27 mouse cellular contexts compared by ENCODE assay signal in the genomic region with DNA sequence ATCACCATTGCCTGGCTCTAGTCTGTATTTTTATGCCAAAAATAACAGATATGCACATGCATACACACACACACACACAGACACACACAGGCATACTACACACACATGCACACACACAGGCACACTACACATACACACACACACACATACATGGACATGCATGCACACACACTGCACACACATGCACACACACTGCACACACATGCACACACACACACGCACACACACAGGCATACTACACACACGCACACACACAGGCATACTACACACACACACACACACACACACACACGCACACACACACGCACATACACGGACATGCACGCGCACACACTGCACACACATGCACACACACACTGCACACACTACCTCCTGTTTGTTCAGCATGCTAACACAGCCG.
"Had no signal": no experiment of that assay in that cellular context is flagged by ENCODE, and none has a peak within 500 bp of the region (broad histone marks: within the 10 kb centered on the region; RNA-seq: fewer than 3 reads in every experiment).

No protein-coding gene starts in this region.

- H3K4me1 ChIP-seq: embryonic facial prominence, embryonic 12.5 days; embryonic facial prominence, embryonic 13.5 days; embryonic facial prominence, embryonic 15.5 days; forebrain, embryonic 13.5 days; forebrain, embryonic 15.5 days had no signal

- H3K27me3 ChIP-seq: embryonic facial prominence, embryonic 12.5 days; embryonic facial prominence, embryonic 13.5 days; embryonic facial prominence, embryonic 15.5 days; forebrain, embryonic 12.5 days; forebrain, embryonic 13.5 days; forebrain, embryonic 15.5 days had no signal

- H3K9me3 ChIP-seq: embryonic facial prominence, embryonic 10.5 days; embryonic facial prominence, embryonic 12.5 days; embryonic facial prominence, embryonic 13.5 days; embryonic facial prominence, embryonic 15.5 days; forebrain, embryonic 10.5 days; forebrain, embryonic 12.5 days; forebrain, embryonic 13.5 days; forebrain, embryonic 15.5 days had no signal

- H3K36me3 ChIP-seq: embryonic facial prominence, embryonic 10.5 days; embryonic facial prominence, embryonic 12.5 days; embryonic facial prominence, embryonic 13.5 days; embryonic facial prominence, embryonic 15.5 days; forebrain, embryonic 10.5 days; forebrain, embryonic 12.5 days; forebrain, embryonic 15.5 days had no signal

- H3K9ac ChIP-seq: embryonic facial prominence, embryonic 12.5 days; embryonic facial prominence, embryonic 13.5 days; embryonic facial prominence, embryonic 15.5 days; forebrain, embryonic 12.5 days; forebrain, embryonic 13.5 days; forebrain, embryonic 15.5 days; forebrain, postnatal 0 days had no signal

- ATAC-seq: forebrain, embryonic 13.5 days; forebrain, embryonic 14.5 days; forebrain, embryonic 15.5 days; forebrain, embryonic 16.5 days; forebrain, postnatal 0 days had no signal

- H3K4me2 ChIP-seq: embryonic facial prominence, embryonic 12.5 days; embryonic facial prominence, embryonic 13.5 days; embryonic facial prominence, embryonic 15.5 days; forebrain, embryonic 12.5 days; forebrain, embryonic 13.5 days; forebrain, embryonic 15.5 days had no signal

- DNase-seq: cerebellum, adult 9-10 months; cerebellum, adult 9-11 months; cerebellum, postnatal 10 days; cerebellum, postnatal 14 days; cerebellum, postnatal 25 days; cerebellum, postnatal 36 days; embryo, embryonic 11 days; forebrain, postnatal 0 days; gastrocnemius, adult 2 months; gastrocnemius, postnatal 10 days; gastrocnemius, postnatal 14 days; gastrocnemius, postnatal 25 days; gastrocnemius, postnatal 36 days; heart, adult 11 months; heart, adult 18-20 months; heart, adult 2 months had no signal

- H3K4me3 ChIP-seq: embryonic facial prominence, embryonic 10.5 days; embryonic facial prominence, embryonic 12.5 days; embryonic facial prominence, embryonic 13.5 days; embryonic facial prominence, embryonic 15.5 days; erythroblast, embryonic 14.5 days; forebrain, embryonic 10.5 days; forebrain, embryonic 12.5 days; forebrain, embryonic 13.5 days; forebrain, embryonic 15.5 days; gastrocnemius, adult 2 months; heart, adult 2 months had no signal

- H3K27ac ChIP-seq: embryonic facial prominence, embryonic 10.5 days; embryonic facial prominence, embryonic 12.5 days; embryonic facial prominence, embryonic 13.5 days; embryonic facial prominence, embryonic 15.5 days; forebrain, embryonic 10.5 days; forebrain, embryonic 12.5 days; forebrain, embryonic 13.5 days; forebrain, embryonic 15.5 days; gastrocnemius, adult 2 months; heart, adult 2 months had no signal
